Mouse (Mus musculus): Measurements from ENCODE around the gene Tpi1.

DNA sequence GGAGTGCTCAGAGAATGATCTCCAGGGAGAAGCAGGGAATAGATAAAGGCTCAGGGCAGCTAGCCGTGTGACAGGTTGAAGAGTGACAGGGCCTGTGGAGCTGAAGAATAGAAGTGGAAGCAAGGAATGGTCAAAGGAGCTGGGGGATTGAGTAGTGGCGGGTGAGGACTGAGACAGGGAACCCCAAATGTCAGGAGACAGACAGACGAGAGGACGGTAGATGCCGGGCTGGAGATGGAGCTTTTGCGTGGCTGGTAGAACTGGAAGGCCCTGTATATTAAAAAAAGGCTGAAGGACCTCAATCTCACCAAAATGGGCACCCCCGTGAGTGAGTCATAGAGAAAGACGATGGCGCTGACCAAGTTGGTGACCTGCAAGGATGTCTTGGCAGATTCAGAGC, 46.4 kb upstream of the Tpi1 start:
- TF ChIP-seq CEBPB (IDR thresholded peaks at IDR 0.05; ENCODE audit: low read depth): no peak
- no peak for TF ChIP-seq CTCF (IDR thresholded peaks at IDR 0.05; ENCODE audit: control insufficient read depth, insufficient read depth, insufficient read length)
- no peak for TF ChIP-seq MYOD1 (IDR thresholded peaks at IDR 0.05; ENCODE audit: control insufficient read depth, insufficient read length, low read depth)
- no peak for TF ChIP-seq FOSL1 (IDR thresholded peaks at IDR 0.05; ENCODE audit: insufficient read depth, low read length, poor library complexity, severe bottlenecking)
- no peak for TF ChIP-seq MAX (IDR thresholded peaks at IDR 0.05)
- TF ChIP-seq MYOG (IDR thresholded peaks at IDR 0.05; ENCODE audit: control insufficient read depth, extremely low read depth, insufficient read length): no peak
